Mouse (Mus musculus) adipocyte (in vitro differentiated cells): ENCODE measurements around the gene Cip2a.

ENCODE experiments used
- DNase-seq: peaks from one replicate; pipeline ENCODE4 v3.0.0-alpha.2; 2016; ENCODE audit warnings: low spot score

Cip2a gene

GRCm38 (mm10) chr16:48993559-48994342 is at the start of gene Cip2a, which contains the start of gene Dzip3:
Gene Cip2a, plus strand, starts transcription at chr16:48994185.
Gene Dzip3, minus strand, starts transcription at chr16:48994165.
- peak; percentile 89 for DNase-seq

GRCm38 (mm10) chr16:48972996-48973395 is 21.0 kb upstream of the Cip2a start:
- DNase-seq = no peak

GRCm38 (mm10) chr16:48973548-48973947 is 20.4 kb upstream of the Cip2a start:
- DNase-seq = peak; percentile 44

GRCm38 (mm10) chr16:48979965-48980364 is 14.0 kb upstream of the Cip2a start:
- no peak for DNase-seq

- DNase-seq = no peak
These were observed 8.9 kb upstream of the Cip2a start for GRCm38 (mm10) chr16:48985034-48985627.

GRCm38 (mm10) chr16:48989700-48990099 is 4.3 kb upstream of the Cip2a start:
- DNase-seq = no peak

- peak; percentile 39 for DNase-seq
These were observed 1.4 kb upstream of the Cip2a start for GRCm38 (mm10) chr16:48992437-48993230.

GRCm38 (mm10) chr16:48993231-48993558 is 790 bp upstream of the Cip2a start:
- no peak for DNase-seq

GRCm38 (mm10) chr16:48994343-48994693 is 333 bp downstream of the Cip2a start:
- DNase-seq = no peak

- DNase-seq = no peak
These were observed 10.2 kb downstream of the Cip2a start for GRCm38 (mm10) chr16:49004151-49004550.

GRCm38 (mm10) chr16:49016620-49017332 is 22.8 kb downstream of the Cip2a start:
- DNase-seq = peak; percentile 43

GRCm38 (mm10) chr16:49035852-49036251 is 41.9 kb downstream of the Cip2a start:
- DNase-seq = no peak

- no peak for DNase-seq
These were observed 43.8 kb downstream of the Cip2a start for GRCm38 (mm10) chr16:49037771-49038170.

GRCm38 (mm10) chr16:49040554-49041221 is 46.7 kb downstream of the Cip2a start:
- DNase-seq = no peak

GRCm38 (mm10) chr16:49049214-49049613 is 55.2 kb downstream of the Cip2a start:
- DNase-seq = peak; percentile 16

GRCm38 (mm10) chr16:49057186-49057585 is 63.2 kb downstream of the Cip2a start, which contains the start of gene Myh15:
Gene Myh15, plus strand, starts transcription at chr16:49057486.
- no peak for DNase-seq
